Mouse (Mus musculus) cerebellum, adult (tissue): ENCODE measurements around the gene Cyba.

Source experiments
- ATAC-seq: cut with Nextera tagmentation; 2 replicates; pipeline ENCODE4 v1.9.2; 2017; ENCODE audit warnings: mild to moderate bottlenecking, moderate library complexity, mixed read lengths; ENCODE audit not compliant: insufficient number of reproducible peaks, low FRiP score, low TSS enrichment

Gene Cyba

GRCm38 (mm10) chr8:122452154-122452553 lies 19.4 kb upstream of the Cyba start:
- no peak for ATAC-seq

- no peak for ATAC-seq
Observed at GRCm38 (mm10) chr8:122451161-122451703, 18.5 kb upstream of the Cyba start.

GRCm38 (mm10) chr8:122445203-122445602 lies 12.5 kb upstream of the Cyba start:
- no peak for ATAC-seq

- no peak for ATAC-seq
Observed at GRCm38 (mm10) chr8:122444058-122444748, 11.5 kb upstream of the Cyba start.

GRCm38 (mm10) chr8:122443262-122444006 lies 10.7 kb upstream of the Cyba start, which contains the start of gene Mvd:
TSS of gene Mvd (minus strand) at chr8:122443422.
- peak; percentile 95 for ATAC-seq

- no peak for ATAC-seq
Observed at GRCm38 (mm10) chr8:122442781-122443180, 10.1 kb upstream of the Cyba start.

- ATAC-seq: no peak
Observed at GRCm38 (mm10) chr8:122442356-122442755, 9.6 kb upstream of the Cyba start.

- no peak for ATAC-seq
Observed at GRCm38 (mm10) chr8:122441326-122441725, 8.6 kb upstream of the Cyba start.

GRCm38 (mm10) chr8:122439336-122439735 lies 6.6 kb upstream of the Cyba start:
- ATAC-seq: no peak

- ATAC-seq: no peak
Observed at GRCm38 (mm10) chr8:122437708-122438331, 5.1 kb upstream of the Cyba start.

- no peak for ATAC-seq
Observed at GRCm38 (mm10) chr8:122436586-122437125, 3.9 kb upstream of the Cyba start.

- no peak for ATAC-seq
Observed at GRCm38 (mm10) chr8:122436146-122436545, 3.4 kb upstream of the Cyba start.

GRCm38 (mm10) chr8:122435375-122435774 lies 2.6 kb upstream of the Cyba start:
- no peak for ATAC-seq

- no peak for ATAC-seq
Observed at GRCm38 (mm10) chr8:122433269-122433905, 657 bp upstream of the Cyba start.

GRCm38 (mm10) chr8:122431694-122432442 lies 862 bp downstream of the Cyba start:
- ATAC-seq: no peak

- no peak for ATAC-seq
Observed at GRCm38 (mm10) chr8:122430646-122431045, 2.1 kb downstream of the Cyba start.

GRCm38 (mm10) chr8:122430058-122430636 lies 2.6 kb downstream of the Cyba start:
- no peak for ATAC-seq

- no peak for ATAC-seq
Observed at GRCm38 (mm10) chr8:122428163-122428562, 4.6 kb downstream of the Cyba start.

GRCm38 (mm10) chr8:122427607-122428006 lies 5.1 kb downstream of the Cyba start:
- ATAC-seq: no peak
